Mouse (Mus musculus) heart, embryonic 11.5 days (tissue): Measurements from ENCODE around the gene Smim11. TPM values are rescaled to one million over a fixed set of nuclear protein-coding genes. Genes with fewer than 3 reads are reported as not detected.

Experiments used
- ATAC-seq: fragments of 200-750 bp; cut with Nextera tagmentation; replicated peaks from 2 replicates; pipeline ENCODE4 v1.8.0; 2017; ENCODE audit warnings: moderate library complexity; ENCODE audit not compliant: insufficient number of reproducible peaks, low FRiP score, low TSS enrichment
- H3K27ac ChIP-seq: fragments of 300-500 bp; sonication (generic); 2 replicates; pipeline ENCODE4 v1.5.1; 2014; ENCODE audit warnings: mild to moderate bottlenecking, low read depth, low read length
- H3K27me3 ChIP-seq: fragments of 300-500 bp; sonication (generic); 2 replicates; pipeline ENCODE4 v1.6.1; 2014; ENCODE audit warnings: mild to moderate bottlenecking, low read length, mixed read lengths; ENCODE audit not compliant: control insufficient read depth, insufficient read depth
- H3K36me3 ChIP-seq: fragments of 300-500 bp; sonication (generic); 2 replicates; pipeline ENCODE4 v1.6.1; 2014; ENCODE audit warnings: mild to moderate bottlenecking, low read length, moderate library complexity, mixed read lengths; ENCODE audit not compliant: control insufficient read depth, insufficient read depth
- H3K4me1 ChIP-seq: fragments of 300-500 bp; sonication (generic); 2 replicates; pipeline ENCODE4 v1.6.1; 2014; ENCODE audit warnings: low read length; ENCODE audit not compliant: control insufficient read depth, insufficient read depth
- H3K4me2 ChIP-seq: fragments of 300-500 bp; sonication (generic); 2 replicates; pipeline ENCODE4 v1.6.1; 2014; ENCODE audit warnings: mild to moderate bottlenecking, moderate library complexity
- H3K4me3 ChIP-seq: fragments of 300-500 bp; sonication (generic); 2 replicates; pipeline ENCODE4 v1.5.1; 2014; ENCODE audit warnings: low read depth, low read length
- H3K9ac ChIP-seq: fragments of 300-500 bp; sonication (generic); 2 replicates; pipeline ENCODE4 v1.6.1; 2014; ENCODE audit warnings: mild to moderate bottlenecking, low read depth, low read length, moderate library complexity
- H3K9me3 ChIP-seq: fragments of 300-500 bp; sonication (generic); replicated peaks from 2 replicates; pipeline ENCODE4 v1.6.1; 2016; ENCODE audit warnings: low read length; ENCODE audit not compliant: control insufficient read depth
- WGBS: fragments of 180-500 bp; shearing (Covaris S2); extraction: QIAGEN DNeasy Blood & Tissue Kit; methylation state at CpG from one replicate; pipeline ENCODE4 v1.1.7; 2014; ENCODE audit not compliant: insufficient replicate concordance; 5-methylcytosine and 5-hydroxymethylcytosine counted together
- polyA plus RNA-seq: library from polyadenylated mRNA; unstranded; fragments of >200 nt; fragmentation: Nextera tagmentation; extraction: Ambion mirVana; gene quantifications from 2 replicates; pipeline ENCODE4 v1.2.1, GENCODE M21; 2014

Smim11 gene
- polyA plus RNA-seq, 1 experiment from 2014 or later: 117 TPM

- peak; percentile 62 for ATAC-seq
These were observed 45.3 kb downstream of the Smim11 start for GRCm38 (mm10) chr16:92346297-92346916.

DNA sequence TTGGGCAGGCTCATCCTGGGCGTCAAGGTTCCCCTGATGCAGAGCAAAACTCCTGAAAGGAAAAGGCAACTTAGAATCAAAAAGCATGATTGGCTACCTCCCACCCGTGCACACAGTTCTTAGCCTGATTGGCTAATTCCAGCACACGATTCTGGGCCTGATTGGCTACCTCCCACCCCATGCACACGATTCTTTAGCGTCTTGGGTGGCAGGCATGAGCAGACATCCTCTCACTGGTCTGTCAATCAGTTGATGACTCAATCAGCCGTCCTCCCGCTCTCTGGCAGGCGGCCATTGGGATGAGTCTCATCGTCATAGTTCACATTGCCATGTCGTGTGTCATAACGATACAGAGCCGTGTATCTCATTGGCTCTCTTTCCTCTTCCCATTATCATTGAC is 47.9 kb downstream of the Smim11 start:
- ATAC-seq: no peak
- Histone ChIP-seq H3K27ac (no peak overlapping the region), H3K27me3 (no peaks in the 10 kb centered on the region), H3K9ac (no peak overlapping the region), H3K4me3 (no peak overlapping the region), H3K9me3 (no peaks in the 10 kb centered on the region), H3K4me1 (peaks cover 19% of the 10 kb centered on the region), H3K36me3 (no peaks in the 10 kb centered on the region), H3K4me2 (no peak overlapping the region)
- WGBS: 81% methylated on average over 12 of the region's 12 CpGs

More at GRCm38 (mm10) chr16:92346297-92346916, 45.3 kb downstream of the Smim11 start:
- peak overlapping the region; percentile 95 for H3K27ac ChIP-seq
- 50% methylated on average over 13 of the region's 13 CpGs for WGBS
- no peaks in the 10 kb centered on the region for H3K36me3 ChIP-seq
- H3K9ac ChIP-seq: peak overlapping the region; percentile 18; the same call in 1 of the 2 replicates
- H3K9me3 ChIP-seq: no peaks in the 10 kb centered on the region
- peak overlapping the region; percentile 7; the same call in 1 of the 2 replicates for H3K4me2 ChIP-seq
- H3K27me3 ChIP-seq: no peaks in the 10 kb centered on the region
- no peak overlapping the region for H3K4me3 ChIP-seq
- peaks cover 22% of the 10 kb centered on the region for H3K4me1 ChIP-seq

GRCm38 (mm10) chr16:92353295-92353694 is 52.2 kb downstream of the Smim11 start:
- no peak overlapping the region for H3K27ac ChIP-seq
- WGBS: 82% methylated on average over 12 of the region's 12 CpGs
- no peaks in the 10 kb centered on the region for H3K36me3 ChIP-seq
- H3K4me1 ChIP-seq: peaks cover 26% of the 10 kb centered on the region
- no peak overlapping the region for H3K4me2 ChIP-seq
- H3K27me3 ChIP-seq: no peaks in the 10 kb centered on the region
- ATAC-seq: no peak
- no peak overlapping the region for H3K9ac ChIP-seq
- no peak overlapping the region for H3K4me3 ChIP-seq
- H3K9me3 ChIP-seq: no peaks in the 10 kb centered on the region

DNA sequence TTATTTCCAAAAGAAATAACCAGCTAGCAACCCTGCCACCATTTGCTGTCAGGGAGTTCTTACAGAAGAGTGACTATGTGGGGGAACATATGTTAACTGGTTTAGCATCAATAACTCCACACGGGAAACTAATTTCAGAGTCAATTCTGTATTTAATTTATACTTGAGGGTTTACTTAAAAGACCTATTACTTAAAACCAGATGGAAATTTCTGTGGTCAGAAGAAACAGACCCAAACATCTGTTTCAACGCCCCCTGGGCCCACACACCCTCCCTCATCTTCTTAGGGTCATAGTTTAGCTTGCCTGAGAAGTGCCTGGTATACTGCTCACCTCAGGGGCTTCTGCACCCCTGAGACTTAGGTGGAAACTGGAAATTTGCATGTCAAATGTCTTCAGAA is 52.8 kb downstream of the Smim11 start:
- Histone ChIP-seq H3K27me3 (no peaks in the 10 kb centered on the region), H3K36me3 (no peaks in the 10 kb centered on the region), H3K9ac (no peak overlapping the region), H3K4me1 (peaks cover 30% of the 10 kb centered on the region), H3K4me2 (no peak overlapping the region), H3K4me3 (no peak overlapping the region), H3K27ac (no peak overlapping the region), H3K9me3 (no peaks in the 10 kb centered on the region)
- 77% methylated on average over 2 of the region's 2 CpGs for WGBS
- no peak for ATAC-seq

GRCm38 (mm10) chr16:92355366-92355765 is 54.3 kb downstream of the Smim11 start:
- H3K27me3 ChIP-seq: no peaks in the 10 kb centered on the region
- H3K36me3 ChIP-seq: no peaks in the 10 kb centered on the region
- H3K27ac ChIP-seq: peak overlapping the region; percentile 0; the same call in 1 of the 2 replicates
- H3K9ac ChIP-seq: peak overlapping the region; percentile 3; the same call in 1 of the 2 replicates
- peaks cover 36% of the 10 kb centered on the region for H3K4me1 ChIP-seq
- H3K4me3 ChIP-seq: no peak overlapping the region
- WGBS: 68% methylated on average over 5 of the region's 5 CpGs
- H3K4me2 ChIP-seq: no peak overlapping the region
- ATAC-seq: no peak
- no peaks in the 10 kb centered on the region for H3K9me3 ChIP-seq

- no peak overlapping the region for H3K9ac ChIP-seq
- H3K4me2 ChIP-seq: no peak overlapping the region
- no peak overlapping the region for H3K4me3 ChIP-seq
- no peaks in the 10 kb centered on the region for H3K27me3 ChIP-seq
- WGBS: 28% methylated on average over 11 of the region's 11 CpGs
- H3K36me3 ChIP-seq: no peaks in the 10 kb centered on the region
- peak overlapping the region; percentile 0; the same call in 1 of the 2 replicates for H3K27ac ChIP-seq
- H3K9me3 ChIP-seq: no peaks in the 10 kb centered on the region
- ATAC-seq: no peak
- peaks cover 36% of the 10 kb centered on the region for H3K4me1 ChIP-seq
These were observed 54.9 kb downstream of the Smim11 start for GRCm38 (mm10) chr16:92355982-92356381.

- 54% methylated on average over 9 of the region's 9 CpGs for WGBS
- ATAC-seq: no peak
- no peaks in the 10 kb centered on the region for H3K36me3 ChIP-seq
- H3K9me3 ChIP-seq: no peaks in the 10 kb centered on the region
- no peaks in the 10 kb centered on the region for H3K27me3 ChIP-seq
- 0 out of 2 replicates have a peak overlapping the region, but pooled peaks have one; percentile 25 for H3K4me2 ChIP-seq
- no peak overlapping the region for H3K4me3 ChIP-seq
- peak overlapping the region; percentile 44; the same call in 1 of the 2 replicates for H3K9ac ChIP-seq
- peaks cover 38% of the 10 kb centered on the region for H3K4me1 ChIP-seq
- H3K27ac ChIP-seq: no peak overlapping the region; the same call in 1 of the 2 replicates
These were observed 55.9 kb downstream of the Smim11 start for GRCm38 (mm10) chr16:92357023-92357422.

- Histone ChIP-seq H3K36me3 (no peaks in the 10 kb centered on the region), H3K4me2 (peak overlapping the region; percentile 33), H3K4me3 (no peak overlapping the region), H3K9ac (no peak overlapping the region), H3K4me1 (peaks cover 38% of the 10 kb centered on the region), H3K27ac (no peak overlapping the region), H3K9me3 (no peaks in the 10 kb centered on the region), H3K27me3 (no peaks in the 10 kb centered on the region)
- ATAC-seq: no peak
- 76% methylated on average over 10 of the region's 10 CpGs for WGBS
These were observed 56.5 kb downstream of the Smim11 start for GRCm38 (mm10) chr16:92357566-92357965.

DNA sequence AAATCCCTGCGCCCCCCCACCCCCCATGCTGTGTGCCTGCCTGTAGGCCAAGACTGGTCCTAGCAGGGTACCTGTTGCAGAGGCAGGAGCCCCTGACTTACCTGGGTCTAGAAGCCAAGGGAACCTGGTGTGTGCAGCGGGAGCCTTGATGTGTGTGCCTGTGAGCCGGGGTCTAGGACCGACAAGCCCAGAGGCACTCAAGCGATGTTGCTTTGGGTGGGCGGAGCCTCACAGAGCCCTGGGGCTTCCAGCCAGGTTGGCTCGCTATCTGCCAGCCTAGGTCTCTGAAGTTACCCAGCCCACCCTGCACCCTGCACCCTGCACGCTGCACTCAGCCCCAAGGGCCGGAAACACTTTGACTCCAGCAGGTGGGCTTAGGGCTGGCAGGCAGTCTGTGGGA is 57.6 kb downstream of the Smim11 start:
- Histone ChIP-seq H3K4me2 (peak overlapping the region; percentile 60), H3K27ac (no peak overlapping the region), H3K9me3 (no peaks in the 10 kb centered on the region), H3K36me3 (no peaks in the 10 kb centered on the region), H3K9ac (peak overlapping the region; percentile 52; the same call in 1 of the 2 replicates), H3K4me1 (peaks cover 38% of the 10 kb centered on the region), H3K4me3 (peak overlapping the region; percentile 18), H3K27me3 (no peaks in the 10 kb centered on the region)
- 17% methylated on average over 9 of the region's 9 CpGs for WGBS
- ATAC-seq: no peak
